Mouse (Mus musculus) left cerebral cortex, adult 8-10 months (tissue): ENCODE measurements around the gene Nop58. TPM values are rescaled to one million over a fixed set of nuclear protein-coding genes. Genes with fewer than 3 reads are reported as not detected.

Source experiments
- total RNA-seq, 4 experiments: library from RNA; stranded (reverse); gene quantifications; 2 replicates each; pipeline ENCODE4 v1.2.4; 2022

The Nop58 gene
- total RNA-seq, 4 experiments from 2014 or later, result 54.5 to 67.6 (median 58.9) TPM

Other genes with a start within 250 kb of the Nop58 start
- gene Fzd7, start 202.5 kb upstream of the Nop58 start, total RNA-seq, result 1 to 10 TPM; 7.7 to 9.5 (median 8.2) TPM
- gene Gm973, start 168.7 kb upstream of the Nop58 start, total RNA-seq, result 10 to 100 TPM; 12.9 to 22.4 (median 17.3) TPM
- gene Sumo1, start 14.1 kb upstream of the Nop58 start, total RNA-seq, result 100 to 1,000 TPM; 108 to 122 (median 115) TPM
- gene Bmpr2, start 78.4 kb downstream of the Nop58 start, total RNA-seq, result 10 to 100 TPM; 82.8 to 99.5 (median 90.6) TPM
- 10 to 100 TPM; 54.9 to 60.2 (median 57.9) TPM for gene Fam117b, start 228.0 kb downstream of the Nop58 start, total RNA-seq